Mouse (Mus musculus): ENCODE data around the gene Ptprg. TPM values are rescaled to one million over a fixed set of nuclear protein-coding genes. Genes with fewer than 3 reads are reported as not detected.

Ptprg gene
- total and polyA plus RNA-seq, 3 experiments = not detected

- Histone ChIP-seq H3K79me2 (ENCODE audit: control insufficient read depth, insufficient read depth, low read length, poor library complexity) (no peaks in the 10 kb centered on the region), H3K4me3 (ENCODE audit: control insufficient read depth in 1 of 2, insufficient read depth in 1 of 2, low read depth in 2 of 2, low read length in 2 of 2) (no peak overlapping the region), H3K27ac (ENCODE audit: control insufficient read depth, low read depth, low read length) (no peak overlapping the region), H3K27me3 (ENCODE audit: control insufficient read depth in 1 of 2, insufficient read depth in 2 of 2, low read length in 2 of 2) (no peaks in the 10 kb centered on the region), H3K9ac (ENCODE audit: control insufficient read depth, low read depth, low read length, poor library complexity, severe bottlenecking) (no peak overlapping the region), H3K9me3 (replicated peaks; ENCODE audit: insufficient read depth, low read length) (no peaks in the 10 kb centered on the region), H3K4me1 (ENCODE audit: control insufficient read depth in 1 of 2, insufficient read depth in 2 of 2, low read length in 2 of 2) (no peaks in the 10 kb centered on the region), H3K36me3 (ENCODE audit: control insufficient read depth in 1 of 2, insufficient read depth in 2 of 2, low read length in 2 of 2) (no peaks in the 10 kb centered on the region)
- TF ChIP-seq NELFE (IDR thresholded peaks at IDR 0.05; ENCODE audit: low read depth, low read length) = no peak
- TF ChIP-seq MAX (IDR thresholded peaks at IDR 0.05; ENCODE audit: low read length) = no peak
- TF ChIP-seq HCFC1 (IDR thresholded peaks at IDR 0.05; ENCODE audit: low read depth, low read length) = no peak
- no peak for TF ChIP-seq POLR2AphosphoS2 (IDR thresholded peaks at IDR 0.05; ENCODE audit: low read length)
- TF ChIP-seq KAT2A (conservative IDR thresholded peaks at IDR 0.05; ENCODE audit: low read depth, low read length) = no peak
- TF ChIP-seq E2F4 (IDR thresholded peaks at IDR 0.05; ENCODE audit: borderline replicate concordance, low read depth, low read length) = no peak
- TF ChIP-seq ETS1 (IDR thresholded peaks at IDR 0.05; ENCODE audit: low read depth, low read length) = no peak
- TF ChIP-seq POLR2AphosphoS5 (IDR thresholded peaks at IDR 0.05; ENCODE audit: borderline replicate concordance, low read depth, low read length) = no peak
- no peak for TF ChIP-seq MAZ (IDR thresholded peaks at IDR 0.05; ENCODE audit: low read depth, low read length)
- DNase-seq (ENCODE audit: low read depth, low spot score) = no peak
Measured at GRCm38 (mm10) chr14:11630736-11631135, 77.4 kb downstream of the Ptprg start.

- H3K27ac ChIP-seq (ENCODE audit: control insufficient read depth, low read depth, low read length) = no peak overlapping the region
- TF ChIP-seq CHD2 (IDR thresholded peaks at IDR 0.05; ENCODE audit: low read length) (no peak), UBTF (IDR thresholded peaks at IDR 0.05; ENCODE audit: borderline replicate concordance, insufficient read depth, low read depth, low read length) (no peak), MYC (IDR thresholded peaks at IDR 0.05; ENCODE audit: low read depth, low read length) (no peak), POLR2AphosphoS5 (IDR thresholded peaks at IDR 0.05; ENCODE audit: borderline replicate concordance, low read depth, low read length) (no peak), ZC3H11A (IDR thresholded peaks at IDR 0.05; ENCODE audit: low read depth, low read length) (no peak), MAX (IDR thresholded peaks at IDR 0.05; ENCODE audit: low read length) (no peak), KAT2A (conservative IDR thresholded peaks at IDR 0.05; ENCODE audit: low read depth, low read length) (no peak), TCF12 (IDR thresholded peaks at IDR 0.05; ENCODE audit: low read depth, low read length) (no peak), MXI1 (IDR thresholded peaks at IDR 0.05; ENCODE audit: low read depth, low read length) (no peak), POLR2A (IDR thresholded peaks at IDR 0.05; ENCODE audit: control insufficient read depth in 1 of 2, insufficient read depth in 1 of 2, low read depth in 1 of 2, low read length in 2 of 2, poor library complexity in 1 of 2) (no peak), ETS1 (IDR thresholded peaks at IDR 0.05; ENCODE audit: low read depth, low read length) (no peak), NRF1 (IDR thresholded peaks at IDR 0.05; ENCODE audit: insufficient read depth, low read depth, low read length, poor library complexity, severe bottlenecking) (no peak), ZMIZ1 (IDR thresholded peaks at IDR 0.05; ENCODE audit: low read depth, low read length) (no peak), E2F4 (IDR thresholded peaks at IDR 0.05; ENCODE audit: borderline replicate concordance, low read depth, low read length) (no peak), HCFC1 (IDR thresholded peaks at IDR 0.05; ENCODE audit: low read depth, low read length) (no peak), GATA1 (IDR thresholded peaks at IDR 0.05; ENCODE audit: low read depth, low read length) (no peak), SMC3 (IDR thresholded peaks at IDR 0.05; ENCODE audit: low read depth, low read length) (no peak), POLR2AphosphoS2 (IDR thresholded peaks at IDR 0.05; ENCODE audit: low read length) (no peak)
- H3K79me2 ChIP-seq (ENCODE audit: control insufficient read depth, insufficient read depth, low read length, poor library complexity) = no peaks in the 10 kb centered on the region
- H3K4me3 ChIP-seq (ENCODE audit: control insufficient read depth in 1 of 2, insufficient read depth in 1 of 2, low read depth in 2 of 2, low read length in 2 of 2) = no peak overlapping the region
- no peak overlapping the region for H3K9ac ChIP-seq (ENCODE audit: control insufficient read depth, low read depth, low read length, poor library complexity, severe bottlenecking)
- H3K4me1 ChIP-seq (ENCODE audit: control insufficient read depth in 1 of 2, insufficient read depth in 2 of 2, low read length in 2 of 2) = no peaks in the 10 kb centered on the region
- H3K36me3 ChIP-seq (ENCODE audit: control insufficient read depth in 1 of 2, insufficient read depth in 2 of 2, low read length in 2 of 2) = no peaks in the 10 kb centered on the region
- no peak for DNase-seq (ENCODE audit: low read depth, low spot score)
- no peaks in the 10 kb centered on the region for H3K27me3 ChIP-seq (ENCODE audit: control insufficient read depth in 1 of 2, insufficient read depth in 2 of 2, low read length in 2 of 2)
- H3K9me3 ChIP-seq (replicated peaks; ENCODE audit: insufficient read depth, low read length) = no peaks in the 10 kb centered on the region
Measured at GRCm38 (mm10) chr14:11631505-11631904, 78.2 kb downstream of the Ptprg start.
